Mouse (Mus musculus) heart, postnatal 10 days (tissue): ENCODE results near the gene Cxcl3. TPM values are rescaled to one million over a fixed set of nuclear protein-coding genes. Genes with fewer than 3 reads are reported as not detected.

Source experiments
- DNase-seq, 2 experiments: peaks; one replicate each; pipeline ENCODE4 v3.0.0; 2021
- intact Hi-C: fragments of 180-260 bp; cut with DNase I; formaldehyde crosslinking; loops from one replicate; pipeline ENCODE4 v1.15.1; 2025
- total RNA-seq, 2 experiments: library from RNA; stranded (reverse); gene quantifications; 2 replicates each; pipeline ENCODE4 v1.2.3; 2021

The Cxcl3 gene
- total RNA-seq: not detected

DNA sequence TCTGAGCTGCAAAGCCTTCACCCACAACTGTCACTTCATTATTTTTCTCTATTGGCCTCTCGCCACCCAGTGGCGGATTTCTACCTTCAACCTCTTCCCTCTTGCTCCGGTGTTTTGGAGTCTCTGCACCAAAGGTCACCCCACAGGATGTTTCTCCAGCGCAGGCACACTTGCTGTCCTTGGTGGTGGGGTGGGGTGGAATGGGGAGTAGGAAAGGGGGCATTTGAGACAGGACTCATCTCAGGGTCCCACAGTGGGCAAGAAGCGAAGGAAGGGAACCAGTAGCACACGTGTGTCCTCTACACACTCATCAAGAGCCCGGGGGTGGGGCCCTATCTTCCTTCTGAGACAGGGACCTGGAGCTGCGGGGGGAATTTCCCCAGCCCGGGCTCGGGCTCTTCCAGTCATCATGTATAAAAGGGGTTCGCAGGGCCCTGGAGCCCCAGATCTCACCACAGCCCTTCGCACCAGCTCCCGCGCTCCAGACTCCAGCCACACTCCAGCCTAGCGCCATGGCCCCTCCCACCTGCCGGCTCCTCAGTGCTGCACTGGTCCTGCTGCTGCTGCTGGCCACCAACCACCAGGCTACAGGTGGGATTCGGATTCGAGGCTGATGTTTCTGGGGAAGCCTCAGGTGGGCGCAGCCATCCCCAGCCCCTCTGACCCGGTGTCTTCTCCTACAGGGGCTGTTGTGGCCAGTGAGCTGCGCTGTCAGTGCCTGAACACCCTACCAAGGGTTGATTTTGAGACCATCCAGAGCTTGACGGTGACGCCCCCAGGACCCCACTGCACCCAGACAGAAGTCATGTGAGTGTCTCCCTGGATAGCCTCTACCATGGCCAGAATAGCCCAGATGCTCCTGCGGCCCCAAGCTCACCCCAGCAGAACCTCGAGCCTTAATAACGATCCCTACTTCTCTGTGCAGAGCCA, at the start of gene Cxcl3:
TSS of gene Cxcl3 (plus strand) at position 445 of the 930 bp plus-strand sequence.
- peak in 1 of 2 experiments; percentile 25 for DNase-seq
- intact Hi-C loops: loop anchor here (5.0 kb wide), 1 partner anchor 116 kb away; the partner anchor contains the start of gene Cxcl2

DNA sequence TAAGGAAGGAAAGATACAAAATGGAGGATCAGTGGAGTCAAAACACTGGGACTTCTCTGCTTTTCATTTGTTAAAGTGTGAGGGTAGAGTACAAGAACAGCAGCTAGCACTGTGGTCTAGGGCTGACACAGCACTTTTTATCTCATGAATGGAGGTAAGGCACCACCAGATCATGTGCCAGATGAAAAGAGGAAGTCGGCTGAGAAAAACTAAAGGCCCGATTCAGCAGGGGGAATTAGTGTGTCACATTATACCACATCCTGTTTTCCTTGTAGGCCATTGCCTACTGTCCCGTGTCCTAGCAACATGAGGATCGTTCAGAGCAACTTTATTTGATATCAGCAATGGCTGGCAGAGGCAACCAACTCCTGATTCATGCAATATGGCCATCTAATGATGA, 43.9 kb upstream of the Cxcl3 start:
- intact Hi-C loops: no loop called here
- DNase-seq: no peak

GRCm38 (mm10) chr5:90753934-90754333, 32.0 kb upstream of the Cxcl3 start:
- DNase-seq: no peak
- intact Hi-C loops: no loop called here

- intact Hi-C loops: no loop called here
- DNase-seq: peak; percentile 27 to 48
These were observed 27.8 kb upstream of the Cxcl3 start for GRCm38 (mm10) chr5:90758020-90758605.

- peak; percentile 14 to 16 for DNase-seq
- intact Hi-C loops: no loop called here
These were observed 26.5 kb upstream of the Cxcl3 start, which contains the start of gene Cxcl5 for GRCm38 (mm10) chr5:90759077-90760065. Gene Cxcl5, plus strand, starts transcription at chr5:90759360.

DNA sequence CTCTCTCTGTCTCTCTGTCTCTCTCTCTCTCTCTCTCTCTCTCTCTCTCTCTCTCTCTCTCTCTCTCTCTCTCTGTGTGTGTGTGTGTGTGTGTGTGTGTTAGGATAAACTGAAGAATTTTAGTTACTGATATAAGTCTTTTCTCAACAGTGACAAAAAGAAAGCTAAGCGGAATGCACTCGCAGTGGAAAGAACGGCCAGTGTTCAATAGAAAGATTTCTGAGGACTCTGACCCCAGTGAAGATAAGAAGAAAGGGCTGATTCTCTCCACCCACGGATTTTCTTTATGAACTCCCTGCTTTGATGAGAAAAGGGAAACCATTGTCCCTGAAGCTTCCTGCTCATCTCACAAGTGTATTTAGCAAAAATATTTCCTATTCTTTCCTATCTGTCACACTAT, 25.6 kb upstream of the Cxcl3 start:
- intact Hi-C loops: no loop called here
- DNase-seq: no peak

DNA sequence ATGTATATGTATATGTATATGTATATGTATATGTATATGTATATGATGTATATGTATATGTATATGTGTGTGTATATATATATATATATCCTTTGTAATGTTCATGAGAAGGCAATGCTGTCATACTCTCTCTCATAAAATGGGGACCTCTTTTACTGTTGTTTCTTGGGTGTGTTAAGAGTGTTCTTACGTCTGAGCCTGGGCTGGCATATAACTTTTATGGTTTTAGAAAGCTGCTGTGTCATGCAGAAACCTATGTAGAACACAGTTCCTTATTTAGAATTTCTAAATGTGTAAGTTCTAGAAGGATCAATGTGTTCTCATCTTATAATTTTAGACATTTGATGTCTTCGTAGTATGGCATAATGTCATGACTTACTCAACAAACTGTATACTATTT, 25.1 kb upstream of the Cxcl3 start:
- DNase-seq: no peak
- intact Hi-C loops: no loop called here

GRCm38 (mm10) chr5:90761834-90762233, 24.1 kb upstream of the Cxcl3 start:
- DNase-seq: no peak
- intact Hi-C loops: no loop called here

DNA sequence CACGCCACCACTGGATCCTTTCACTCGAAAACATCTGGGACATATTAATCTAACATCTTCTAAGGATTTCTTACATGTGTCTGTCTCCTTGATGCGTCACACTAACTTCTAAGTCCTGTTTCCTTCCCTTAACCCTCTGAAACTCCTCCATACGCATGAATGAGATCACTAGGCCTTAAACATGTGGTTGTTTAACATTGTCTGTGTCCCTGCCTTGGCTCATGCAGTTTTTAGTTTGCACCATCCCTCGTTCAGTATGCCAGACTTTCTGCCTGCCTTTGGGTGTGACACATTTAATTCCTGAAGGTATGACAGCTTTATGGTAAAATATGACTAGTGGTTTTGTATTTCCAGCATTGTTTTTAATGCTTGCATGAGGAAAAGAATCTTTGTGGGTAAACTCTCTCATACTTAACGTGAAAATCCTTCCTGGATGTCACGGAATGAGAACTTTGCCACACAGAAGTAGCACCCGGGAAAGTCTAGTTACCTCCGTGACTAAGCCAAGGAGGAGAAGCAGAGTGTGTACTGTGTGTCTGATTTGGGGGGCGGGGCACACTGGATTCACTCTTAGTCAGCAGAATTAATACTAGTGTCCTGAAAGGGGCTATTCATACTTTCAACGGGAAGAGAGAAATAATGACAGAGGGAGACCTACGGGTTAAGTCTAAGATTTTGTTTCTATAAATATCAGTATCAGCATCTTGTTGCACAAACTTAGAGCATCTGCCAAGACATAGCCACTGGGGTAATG, 21.8 kb upstream of the Cxcl3 start:
- DNase-seq: no peak
- intact Hi-C loops: no loop called here

GRCm38 (mm10) chr5:90765821-90766606, 19.9 kb upstream of the Cxcl3 start:
- intact Hi-C loops: no loop called here
- DNase-seq: no peak

DNA sequence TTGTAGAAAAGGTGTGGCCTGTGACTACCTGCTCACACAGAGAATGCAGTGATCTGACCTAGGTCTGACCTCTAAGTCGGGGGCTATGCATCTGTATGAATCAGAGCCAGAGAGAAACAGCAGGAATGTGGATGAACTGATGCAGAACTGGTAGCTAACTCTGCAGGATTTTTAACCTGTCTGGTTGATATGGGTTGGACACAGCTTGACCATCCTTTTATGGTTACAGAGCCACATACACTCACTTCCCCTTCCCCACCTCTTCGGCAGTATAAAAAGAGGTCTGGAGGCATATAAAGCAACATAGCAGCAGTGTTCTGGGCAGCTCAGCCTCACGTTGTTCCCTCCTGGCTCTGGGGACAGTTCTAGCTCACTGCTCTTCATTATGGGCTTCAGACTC, 17.7 kb upstream of the Cxcl3 start, which contains the start of gene Ppbp:
TSS of gene Ppbp (plus strand) at position 301 of the 400 bp plus-strand sequence.
- intact Hi-C loops: no loop called here
- DNase-seq: no peak

GRCm38 (mm10) chr5:90771369-90771768, 14.5 kb upstream of the Cxcl3 start:
- intact Hi-C loops: loop anchor here (5.0 kb wide), 2 partner anchors 109 to 116 kb away; no protein-coding TSS in a partner anchor
- DNase-seq: no peak

GRCm38 (mm10) chr5:90771880-90772653, 13.8 kb upstream of the Cxcl3 start, which contains the start of gene Pf4:
Gene Pf4, plus strand, starts transcription at chr5:90772435.
- peak; percentile 60 to 62 for DNase-seq
- intact Hi-C loops: loop anchor here (2.0 to 5.0 kb wide), 3 partner anchors 110 to 129 kb away; no protein-coding TSS in a partner anchor

DNA sequence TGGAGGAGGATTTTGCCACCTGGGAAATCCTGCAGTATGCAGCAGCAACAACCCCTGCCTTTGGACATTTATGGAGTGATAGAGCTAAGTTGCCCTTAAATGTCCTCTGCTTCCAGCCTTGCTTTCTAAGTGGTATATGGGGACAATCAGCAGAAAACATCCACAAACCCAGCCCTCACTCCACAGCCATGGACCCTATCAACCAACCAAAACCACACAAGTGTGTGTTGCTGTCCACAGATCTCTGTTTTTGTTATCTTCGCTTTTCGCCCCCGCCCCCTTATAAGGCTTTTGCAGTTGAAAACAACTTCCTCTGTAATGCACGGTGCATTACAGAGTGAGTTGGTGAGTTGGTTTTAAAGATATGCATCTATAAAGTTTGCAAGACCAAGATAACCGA, 10.3 kb upstream of the Cxcl3 start:
- DNase-seq: no peak
- intact Hi-C loops: no loop called here

DNA sequence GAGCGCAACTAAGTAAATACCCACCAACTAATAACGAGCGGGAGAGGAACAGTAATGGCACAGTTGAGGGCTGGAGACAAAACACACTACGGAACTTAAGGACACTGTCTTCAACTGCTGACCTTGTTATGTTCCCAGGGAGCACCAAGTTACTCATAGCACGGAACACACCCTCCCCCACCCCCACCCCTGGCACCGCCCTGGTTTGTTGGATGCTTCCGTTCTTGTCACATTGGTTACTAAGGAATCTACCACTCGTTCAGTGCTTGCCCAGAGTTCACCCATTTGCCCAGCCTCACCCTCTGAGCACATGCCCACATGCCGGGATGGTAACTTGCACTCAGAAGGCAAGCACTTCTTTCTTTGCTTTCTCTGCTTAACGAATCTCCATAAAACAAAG, 8.3 kb upstream of the Cxcl3 start:
- no peak for DNase-seq
- intact Hi-C loops: no loop called here

GRCm38 (mm10) chr5:90778856-90779255, 7.0 kb upstream of the Cxcl3 start:
- intact Hi-C loops: no loop called here
- DNase-seq: peak in 1 of 2 experiments; percentile 30

DNA sequence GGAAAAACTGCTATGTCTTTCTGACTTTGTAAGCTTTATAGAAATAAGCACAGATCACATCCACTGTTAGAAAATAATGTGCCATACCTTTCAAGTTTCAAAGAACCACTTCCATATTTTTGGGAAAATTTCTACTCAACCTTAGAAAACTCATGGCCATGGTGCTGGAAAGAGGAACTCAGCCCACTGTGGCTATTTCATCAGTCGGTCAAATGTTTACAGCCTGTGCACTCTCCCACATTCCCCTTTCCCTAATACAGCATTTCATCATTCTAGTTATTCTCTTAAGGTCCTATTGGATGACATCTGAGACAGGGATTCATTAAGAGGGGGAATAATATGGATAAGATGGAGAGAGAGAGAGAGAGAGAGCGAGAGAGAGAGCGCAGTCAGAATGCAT, 2.2 kb upstream of the Cxcl3 start:
- intact Hi-C loops: no loop called here
- DNase-seq: no peak

DNA sequence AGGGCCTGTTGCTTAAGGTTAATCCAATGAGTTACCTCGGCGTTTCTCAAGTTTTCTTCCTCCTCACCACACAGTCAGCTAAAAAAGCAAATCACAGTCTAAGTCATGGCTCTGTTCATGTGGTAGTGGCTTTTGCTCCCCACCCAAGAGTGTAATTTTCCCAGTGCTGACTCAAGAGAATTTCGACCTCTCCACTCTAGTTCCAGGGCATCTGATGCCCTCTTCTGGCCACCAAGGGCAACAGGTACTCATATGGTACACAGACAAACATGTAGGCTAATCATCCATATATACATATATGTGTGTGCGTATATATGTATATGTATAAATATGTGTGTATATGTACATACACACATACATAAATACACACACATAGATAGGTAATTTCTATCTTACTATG, 2.2 kb downstream of the Cxcl3 start:
- no peak for DNase-seq
- intact Hi-C loops: loop anchor here (2.0 to 5.0 kb wide), 2 partner anchors 114 to 127 kb away; partner anchors contain the start of gene Cxcl2
